Mouse (Mus musculus) E14TG2a.4 (cell line): ENCODE data around the gene Gstt4.
"Not testable (repeated sequence)": the region's sequence is repeated elsewhere in the genome, so short reads cannot be mapped to it uniquely, and the experiment has no call there.

Source experiments
- H3K27me3 ChIP-seq: 2 replicates; pipeline ENCODE4 v1.6.1; 2014; ENCODE audit warnings: low read length, control low read depth; ENCODE audit not compliant: insufficient read depth
- H3K36me3 ChIP-seq: 2 replicates; pipeline ENCODE4 v1.6.1; 2014; ENCODE audit warnings: low read length, control low read depth; ENCODE audit not compliant: insufficient read depth
- H3K4me1 ChIP-seq: replicated peaks from 2 replicates; pipeline ENCODE4 v1.6.1; 2014; ENCODE audit warnings: low read depth, low read length, control low read depth
- H3K4me3 ChIP-seq: replicated peaks from 2 replicates; pipeline ENCODE4 v1.5.1; 2014; ENCODE audit warnings: mild to moderate bottlenecking, low read length
- H3K9me3 ChIP-seq: 2 replicates; pipeline ENCODE4 v1.6.1; 2014; ENCODE audit warnings: low read length, control low read depth
- CTCF ChIP-seq: conservative IDR thresholded peaks from 2 replicates; pipeline ENCODE4 v1.5.1; 2014; ENCODE audit warnings: low read length
- NANOG ChIP-seq: IDR thresholded peaks from 2 replicates; pipeline ENCODE4 v1.6.1; 2014; ENCODE audit warnings: borderline replicate concordance, low read length, mixed read lengths
- POU5F1 ChIP-seq: IDR thresholded peaks from 2 replicates; pipeline ENCODE4 v1.6.1; 2014; ENCODE audit warnings: low read length, borderline replicate concordance

The Gstt4 gene

GRCm38 (mm10) chr10:75844800-75845199, 22.5 kb upstream of the Gstt4 start:
- H3K27me3 ChIP-seq, result peaks cover 11% of the 10 kb centered on the region; the same call in 1 of the 2 replicates

DNA sequence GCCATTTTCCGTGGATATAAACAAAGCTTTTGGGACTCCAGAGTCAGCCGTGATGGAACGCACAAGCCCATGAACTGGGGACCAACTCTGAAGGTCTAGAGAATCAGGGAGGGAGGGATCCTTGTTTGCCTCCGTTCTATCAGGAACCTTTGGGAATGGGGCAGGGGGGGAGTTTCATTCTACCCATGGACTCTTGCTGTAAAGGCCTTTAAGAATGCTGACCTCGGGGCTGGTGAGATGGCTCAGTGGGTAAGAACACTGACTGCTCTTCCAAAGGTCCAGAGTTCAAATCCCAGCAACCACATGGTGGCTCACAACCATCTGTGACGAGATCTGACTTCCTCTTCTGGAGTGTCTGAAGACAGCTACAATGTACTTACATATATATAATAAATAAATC, 21.6 kb upstream of the Gstt4 start:
- H3K27me3 ChIP-seq, result peaks cover 11% of the 10 kb centered on the region; the same call in 1 of the 2 replicates
- not testable (repeated sequence) for H3K36me3 ChIP-seq, H3K9me3 ChIP-seq, H3K4me3 ChIP-seq
- H3K4me1 ChIP-seq, result peaks cover 69% of the 10 kb centered on the region

More at GRCm38 (mm10) chr10:75844800-75845199, 22.5 kb upstream of the Gstt4 start:
- no peaks in the 10 kb centered on the region for H3K9me3 ChIP-seq
- no peak overlapping the region for H3K4me3 ChIP-seq
- H3K36me3 ChIP-seq, result no peaks in the 10 kb centered on the region
- H3K4me1 ChIP-seq, result peaks cover 69% of the 10 kb centered on the region
- TF ChIP-seq POU5F1 (no peak), CTCF (no peak), NANOG (no peak)

GRCm38 (mm10) chr10:75839092-75839491, 16.7 kb upstream of the Gstt4 start:
- Histone ChIP-seq H3K36me3 (no peaks in the 10 kb centered on the region), H3K4me1 (peaks cover 60% of the 10 kb centered on the region), H3K27me3 (peaks cover 11% of the 10 kb centered on the region; the same call in 1 of the 2 replicates), H3K9me3 (no peaks in the 10 kb centered on the region), H3K4me3 (no peak overlapping the region)
- TF ChIP-seq NANOG (no peak), CTCF (no peak), POU5F1 (no peak)

DNA sequence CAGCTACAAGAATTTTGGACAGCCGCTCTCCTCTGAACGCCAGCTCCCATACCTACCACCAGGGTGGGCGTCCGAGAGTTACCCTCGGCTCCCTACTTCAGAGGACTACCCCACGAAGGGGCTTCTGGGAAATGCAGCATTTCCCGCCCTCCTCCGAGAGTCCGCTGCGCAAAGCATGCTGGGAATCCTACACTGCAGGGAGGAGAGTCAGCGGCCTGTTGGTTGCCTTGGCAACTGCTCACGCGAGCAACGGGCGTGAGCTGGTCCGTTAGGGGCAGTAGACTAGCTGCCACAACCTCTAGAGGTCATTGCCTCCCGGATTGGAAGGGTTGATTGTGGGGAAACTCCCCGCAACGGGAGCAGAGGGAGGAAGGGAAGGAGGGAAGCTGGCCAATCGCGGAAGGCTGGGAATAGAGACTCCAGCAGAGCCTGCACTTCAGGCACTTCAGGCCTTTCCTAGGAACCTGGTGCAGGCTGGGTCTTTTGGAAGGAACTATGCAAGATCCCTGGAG, 15.0 kb upstream of the Gstt4 start, which contains the start of gene Gstt2:
Gstt2 (minus strand) TSS at position 177 of the 512 bp plus-strand sequence.
- peaks cover 71% of the 10 kb centered on the region for H3K4me1 ChIP-seq
- peaks cover 4% of the 10 kb centered on the region; the same call in 1 of the 2 replicates for H3K27me3 ChIP-seq
- TF ChIP-seq CTCF (peak; percentile 28), POU5F1 (no peak)
- no peaks in the 10 kb centered on the region for H3K9me3 ChIP-seq
- H3K4me3 ChIP-seq, result peak within 1 kb of the TSS; percentile 77
- no peaks in the 10 kb centered on the region for H3K36me3 ChIP-seq

GRCm38 (mm10) chr10:75835761-75836531, 13.6 kb upstream of the Gstt4 start:
- peaks cover 71% of the 10 kb centered on the region for H3K4me1 ChIP-seq
- H3K36me3 ChIP-seq, result no peaks in the 10 kb centered on the region
- H3K4me3 ChIP-seq, result peak overlapping the region; percentile 77
- TF ChIP-seq CTCF (no peak), NANOG (no peak), POU5F1 (no peak)
- H3K9me3 ChIP-seq, result no peaks in the 10 kb centered on the region
- peaks cover 4% of the 10 kb centered on the region; the same call in 1 of the 2 replicates for H3K27me3 ChIP-seq

GRCm38 (mm10) chr10:75835307-75835706, 13.0 kb upstream of the Gstt4 start:
- H3K36me3 ChIP-seq, result no peaks in the 10 kb centered on the region
- H3K4me1 ChIP-seq, result peaks cover 71% of the 10 kb centered on the region
- TF ChIP-seq POU5F1, result no peak
- no peak for TF ChIP-seq NANOG
- no peak for TF ChIP-seq CTCF
- no peaks in the 10 kb centered on the region for H3K9me3 ChIP-seq
- H3K27me3 ChIP-seq, result peaks cover 4% of the 10 kb centered on the region; the same call in 1 of the 2 replicates
- peak overlapping the region; percentile 82 for H3K4me3 ChIP-seq

DNA sequence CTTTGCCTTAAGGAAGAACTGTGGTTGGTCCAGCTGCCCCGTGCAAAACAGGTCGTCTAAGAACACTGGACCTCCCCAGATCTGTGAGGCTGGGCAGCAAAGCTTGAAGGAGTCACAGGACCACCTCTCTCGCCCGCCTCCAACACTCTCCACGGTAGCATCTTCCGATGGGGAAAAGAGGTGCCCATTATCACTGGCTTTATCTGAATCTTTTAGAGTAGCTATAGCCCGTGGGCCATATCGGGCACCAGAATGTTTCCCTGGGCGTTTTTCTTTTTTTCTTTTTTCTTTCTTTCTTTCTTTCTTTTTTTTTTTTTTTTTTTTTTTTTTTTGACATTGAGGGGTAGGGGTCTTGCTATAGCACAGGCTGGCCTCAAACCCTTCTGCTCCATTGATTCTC, 12.4 kb upstream of the Gstt4 start:
- H3K36me3 ChIP-seq, result no peaks in the 10 kb centered on the region
- peak overlapping the region; percentile 82 for H3K4me3 ChIP-seq
- peaks cover 69% of the 10 kb centered on the region for H3K4me1 ChIP-seq
- H3K27me3 ChIP-seq, result no peaks in the 10 kb centered on the region
- no peak for TF ChIP-seq CTCF
- no peak for TF ChIP-seq NANOG
- no peak for TF ChIP-seq POU5F1
- no peaks in the 10 kb centered on the region for H3K9me3 ChIP-seq

DNA sequence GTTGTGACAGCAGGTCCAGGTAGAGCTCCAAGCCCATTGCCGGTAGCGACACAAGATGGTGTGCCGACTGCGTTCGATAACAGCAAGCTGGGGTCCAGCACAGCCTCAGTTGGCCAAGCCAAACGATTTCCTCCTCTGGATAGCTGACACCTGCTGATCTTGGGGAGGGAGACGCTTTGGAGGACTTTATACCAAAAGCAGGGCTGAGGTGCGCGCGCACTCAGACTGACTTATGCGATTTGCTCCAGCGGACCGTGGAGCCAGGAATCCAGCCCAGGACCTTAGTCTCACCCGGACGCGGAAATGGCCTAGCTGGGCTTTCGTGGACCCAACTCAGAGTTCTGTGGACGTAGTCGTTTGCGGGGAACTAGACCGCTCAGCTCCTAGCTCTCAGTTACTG, 11.9 kb upstream of the Gstt4 start:
- no peaks in the 10 kb centered on the region for H3K36me3 ChIP-seq
- no peaks in the 10 kb centered on the region for H3K9me3 ChIP-seq
- peaks cover 65% of the 10 kb centered on the region for H3K4me1 ChIP-seq
- TF ChIP-seq CTCF (no peak), POU5F1 (no peak), NANOG (no peak)
- H3K4me3 ChIP-seq, result peak overlapping the region; percentile 82
- no peaks in the 10 kb centered on the region for H3K27me3 ChIP-seq
